Mouse (Mus musculus): Measurements from ENCODE around the gene Mcm3ap.

Mcm3ap gene

DNA sequence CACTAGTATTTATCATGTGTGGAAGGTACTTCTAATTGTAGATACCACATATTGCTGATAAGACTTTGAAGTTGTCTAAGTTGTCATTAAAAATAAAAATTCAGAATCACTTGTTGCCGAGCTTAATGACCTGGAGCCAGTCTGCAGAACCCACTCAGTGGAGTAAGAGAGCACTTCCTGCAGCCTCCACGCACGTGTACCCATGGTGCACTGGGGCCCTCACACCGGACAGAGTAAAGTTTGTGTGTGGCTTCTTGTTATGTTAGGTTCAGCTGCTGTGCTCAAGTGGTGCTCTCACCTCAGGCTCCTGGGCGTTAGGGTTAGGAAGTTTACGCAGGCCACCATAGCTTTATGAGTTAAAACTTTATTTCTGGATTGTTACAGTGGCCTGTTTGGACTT, 26.8 kb downstream of the Mcm3ap start:
- DNase-seq (ENCODE audit: low read depth, low spot score): no peak

GRCm38 (mm10) chr10:76496366-76496765, 27.6 kb downstream of the Mcm3ap start:
- DNase-seq (ENCODE audit: low read depth, low spot score): no peak

GRCm38 (mm10) chr10:76497522-76497921, 28.8 kb downstream of the Mcm3ap start:
- no peak for DNase-seq (ENCODE audit: low read depth, low spot score)

DNA sequence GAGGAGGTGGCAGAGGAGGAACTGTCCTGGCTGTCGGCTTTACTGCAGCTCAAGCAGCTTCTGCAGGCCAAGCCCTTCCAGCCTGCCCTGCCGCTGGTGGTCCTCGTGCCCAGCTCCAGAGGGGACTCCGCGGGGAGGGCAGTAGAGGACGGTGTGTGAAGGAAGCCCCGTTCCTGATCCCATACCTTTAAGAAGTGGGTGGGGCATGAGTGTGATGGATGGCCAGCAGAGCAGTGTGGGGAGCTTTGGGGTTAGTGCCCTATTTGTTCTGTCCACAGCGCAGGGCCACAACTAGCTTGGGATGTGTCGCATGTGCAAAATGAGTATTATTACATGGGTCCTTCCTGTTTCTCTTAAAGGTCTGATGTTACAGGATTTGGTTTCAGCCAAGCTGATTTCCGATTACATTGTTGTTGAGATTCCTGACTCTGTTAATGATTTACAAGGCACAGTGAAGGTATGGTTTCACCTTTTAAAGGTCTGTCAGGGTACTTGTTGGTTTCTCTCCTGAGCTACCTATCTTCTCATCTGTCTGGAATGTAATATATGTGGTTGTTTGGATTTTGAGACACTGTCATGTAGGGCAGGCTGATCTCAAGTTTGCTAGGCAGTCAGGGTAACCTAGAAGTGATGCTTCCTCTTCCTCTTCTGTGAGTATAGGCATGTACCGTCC, 35.7 kb downstream of the Mcm3ap start:
- DNase-seq (ENCODE audit: low read depth, low spot score): no peak

- DNase-seq (ENCODE audit: low read depth, low spot score): no peak
These were observed 37.1 kb downstream of the Mcm3ap start for GRCm38 (mm10) chr10:76505865-76506264.

- DNase-seq (ENCODE audit: low read depth, low spot score): peak; percentile 54
These were observed 44.3 kb downstream of the Mcm3ap start for GRCm38 (mm10) chr10:76512965-76513583.

- no peak for DNase-seq (ENCODE audit: low read depth, low spot score)
These were observed 62.2 kb downstream of the Mcm3ap start for GRCm38 (mm10) chr10:76530922-76531321.

DNA sequence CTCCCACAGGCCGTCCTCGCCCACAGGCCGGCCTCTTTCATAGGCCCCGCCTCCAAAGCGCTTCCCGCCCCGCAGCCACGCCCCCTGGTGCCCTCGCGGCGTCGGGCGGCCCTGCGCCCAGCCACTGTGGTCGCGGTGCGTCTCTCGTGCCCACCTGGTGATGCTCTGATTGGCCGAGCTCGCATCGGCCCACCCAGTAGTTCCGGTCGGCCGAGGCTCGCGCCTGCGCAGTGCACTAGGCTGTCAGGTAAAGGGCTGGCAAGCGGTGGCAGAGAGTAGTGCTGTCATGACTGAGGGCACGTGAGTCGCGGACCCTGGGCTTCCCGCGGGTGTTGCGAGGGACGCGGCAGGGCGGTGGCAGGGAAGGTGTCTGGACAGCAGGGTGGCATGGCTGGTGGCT, 62.6 kb downstream of the Mcm3ap start, which contains the start of gene Lss:
TSS of gene Lss (plus strand) at position 214 of the 400 bp plus-strand sequence.
- peak; percentile 97 for DNase-seq (ENCODE audit: low read depth, low spot score)

DNA sequence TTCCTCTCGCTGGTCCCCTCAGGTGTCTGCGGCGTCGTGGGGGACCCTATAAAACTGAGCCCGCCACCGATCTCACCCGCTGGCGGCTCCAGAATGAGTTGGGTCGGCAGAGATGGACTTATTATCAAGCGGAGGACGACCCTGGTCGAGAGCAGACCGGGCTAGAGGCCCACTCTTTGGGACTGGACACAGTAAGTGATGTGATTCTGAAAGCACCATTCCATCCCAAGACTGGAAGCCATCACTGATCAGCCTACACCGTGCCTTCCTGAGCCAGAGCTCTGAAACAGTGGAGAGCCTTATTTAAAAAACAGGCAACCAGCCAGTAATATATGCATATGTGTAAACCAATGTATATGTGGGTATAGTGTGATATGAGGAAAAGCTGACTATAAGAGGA, 63.1 kb downstream of the Mcm3ap start:
- no peak for DNase-seq (ENCODE audit: low read depth, low spot score)

DNA sequence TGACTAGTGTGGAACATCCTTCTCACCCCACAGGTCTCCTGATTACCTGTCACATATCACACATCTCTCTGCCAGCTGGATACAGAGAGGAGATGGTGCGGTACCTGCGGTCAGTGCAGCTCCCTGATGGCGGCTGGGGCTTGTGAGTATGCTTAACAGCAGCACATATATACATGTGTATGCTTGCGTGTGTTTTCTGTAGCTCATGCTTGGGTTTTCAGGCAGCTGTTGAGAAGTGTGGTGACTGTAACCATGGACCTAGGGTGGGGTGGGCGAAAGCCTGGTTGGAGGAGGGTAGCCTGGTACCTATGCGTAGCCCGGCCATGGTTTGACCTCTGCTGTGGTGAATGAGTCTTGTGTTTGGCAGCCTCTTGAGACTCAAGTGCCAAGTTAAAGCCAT, 66.8 kb downstream of the Mcm3ap start:
- DNase-seq (ENCODE audit: low read depth, low spot score): no peak

DNA sequence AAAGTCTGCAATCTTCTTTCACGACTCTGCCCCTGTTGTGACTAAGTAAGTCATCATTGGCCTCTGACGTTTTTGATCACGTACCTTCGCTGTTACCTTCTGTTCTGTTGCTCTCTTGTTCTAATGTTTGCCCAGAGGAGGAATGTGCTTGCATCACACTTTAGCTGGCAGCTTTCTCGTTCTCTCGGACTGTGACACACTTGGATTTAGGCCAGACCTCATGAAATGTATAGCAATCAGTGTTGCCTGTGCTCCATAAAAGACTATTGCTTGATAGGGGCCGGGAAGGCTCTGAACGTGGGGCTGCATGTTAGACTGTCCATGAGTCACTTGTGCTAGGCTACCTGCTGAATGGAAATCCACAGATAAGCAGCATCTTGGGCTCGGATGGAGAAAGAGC, 68.9 kb downstream of the Mcm3ap start:
- DNase-seq (ENCODE audit: low read depth, low spot score): no peak

DNA sequence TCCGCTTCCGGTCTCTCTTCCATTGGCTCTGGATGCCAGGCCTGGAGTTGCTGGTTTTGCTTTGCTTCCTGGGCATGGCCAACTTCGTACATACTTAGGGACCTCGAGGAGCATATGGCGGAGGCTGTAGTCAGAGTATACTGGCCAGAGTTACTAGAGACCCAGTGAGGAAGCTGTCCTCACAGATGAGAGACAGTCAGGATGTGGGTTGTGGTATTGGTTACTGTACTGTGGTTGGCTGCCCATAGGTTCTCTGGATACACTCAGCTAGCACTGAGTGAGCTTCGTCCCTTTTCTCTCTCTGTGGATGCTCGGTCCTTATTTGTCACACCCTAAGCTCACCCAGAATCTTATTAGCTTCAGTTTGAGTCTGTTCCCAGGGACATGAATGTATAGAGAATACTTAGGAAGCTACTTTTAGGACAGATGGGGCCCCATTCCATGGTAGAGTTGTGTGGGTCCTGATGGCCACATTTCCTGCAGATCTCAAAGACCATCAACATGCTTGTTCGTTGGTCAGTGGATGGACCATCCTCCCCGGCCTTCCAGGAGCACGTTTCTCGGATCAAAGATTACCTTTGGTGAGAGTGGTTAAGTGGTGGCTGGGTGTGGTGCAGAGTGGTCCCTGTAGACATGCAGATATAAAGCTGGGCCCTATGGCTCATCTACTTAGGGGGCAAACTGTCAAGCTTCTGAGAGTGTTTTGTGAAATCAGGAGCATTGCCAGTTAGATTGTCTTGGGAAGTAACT, 72.8 kb downstream of the Mcm3ap start:
- no peak for DNase-seq (ENCODE audit: low read depth, low spot score)

DNA sequence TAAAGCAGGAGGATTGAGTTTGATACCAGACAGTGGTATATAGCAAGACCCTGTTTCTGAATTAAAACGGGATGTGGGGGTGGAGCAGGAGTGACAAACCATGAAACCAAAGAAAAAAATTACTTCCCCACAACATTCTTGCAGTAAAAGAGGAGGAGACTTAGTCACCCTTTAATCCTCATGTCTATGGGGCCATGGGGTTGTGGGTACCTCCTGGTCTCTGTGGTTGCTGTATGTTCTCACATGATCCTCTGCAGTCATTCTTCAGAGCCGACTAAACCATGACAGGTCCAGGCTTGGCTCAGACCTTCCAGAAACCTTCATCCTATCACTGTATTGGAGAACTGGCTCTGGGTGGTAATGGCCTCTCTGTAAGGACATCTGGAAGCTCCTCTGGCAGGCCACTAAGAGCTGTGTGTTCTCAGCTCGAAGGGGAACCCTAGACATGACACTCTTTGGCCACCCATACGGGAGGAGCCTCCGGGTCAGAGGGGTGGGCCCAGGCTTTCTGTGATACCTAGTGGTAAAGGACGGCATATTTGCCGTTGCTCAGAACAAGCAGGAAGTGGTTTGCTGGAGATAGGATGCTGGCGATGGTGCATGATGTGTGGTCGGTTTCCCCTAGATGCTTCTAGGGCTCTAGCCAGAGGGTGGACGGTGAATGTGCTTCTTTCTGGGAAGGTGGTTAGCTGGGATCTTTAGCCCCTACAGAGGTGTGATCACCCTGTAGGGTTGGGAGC, 74.1 kb downstream of the Mcm3ap start:
- no peak for DNase-seq (ENCODE audit: low read depth, low spot score)

DNA sequence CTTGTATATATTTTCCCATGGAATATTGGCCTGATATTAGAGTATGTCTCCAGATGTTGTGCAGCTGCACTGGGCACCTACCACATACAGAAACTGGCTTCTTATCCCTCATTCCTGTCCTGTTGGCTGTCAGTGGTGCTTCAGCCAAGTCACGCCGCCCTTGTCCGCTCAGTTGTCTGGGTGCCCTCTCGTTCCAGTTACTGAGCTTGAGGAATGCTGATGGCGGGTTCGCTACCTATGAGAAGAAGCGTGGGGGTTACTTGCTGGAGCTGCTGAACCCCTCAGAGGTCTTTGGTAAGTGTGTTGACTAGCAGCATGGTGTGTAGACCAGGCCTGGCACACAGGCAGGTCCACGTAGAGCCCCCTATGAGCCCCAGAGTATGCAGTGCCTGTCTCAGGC, 77.8 kb downstream of the Mcm3ap start:
- DNase-seq (ENCODE audit: low read depth, low spot score): no peak

DNA sequence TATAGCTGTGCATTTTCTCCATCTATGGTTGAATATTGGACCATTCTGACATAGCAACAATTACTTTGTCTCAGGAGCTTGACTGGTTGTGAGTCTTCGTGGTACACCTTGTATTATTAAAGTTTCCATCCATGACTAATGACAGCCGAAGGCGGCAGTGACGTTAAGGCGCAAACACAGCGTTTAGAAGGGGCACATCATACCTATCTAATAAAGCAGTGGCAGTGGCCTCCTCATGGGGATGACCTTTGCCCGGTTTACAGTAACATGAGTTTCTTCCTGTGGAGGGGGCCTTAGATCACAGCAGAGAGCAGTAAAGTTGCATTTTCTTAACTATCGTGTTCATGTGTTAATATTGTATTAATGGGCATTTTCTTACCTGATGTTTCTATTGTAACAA, 79.5 kb downstream of the Mcm3ap start:
- DNase-seq (ENCODE audit: low read depth, low spot score): no peak

DNA sequence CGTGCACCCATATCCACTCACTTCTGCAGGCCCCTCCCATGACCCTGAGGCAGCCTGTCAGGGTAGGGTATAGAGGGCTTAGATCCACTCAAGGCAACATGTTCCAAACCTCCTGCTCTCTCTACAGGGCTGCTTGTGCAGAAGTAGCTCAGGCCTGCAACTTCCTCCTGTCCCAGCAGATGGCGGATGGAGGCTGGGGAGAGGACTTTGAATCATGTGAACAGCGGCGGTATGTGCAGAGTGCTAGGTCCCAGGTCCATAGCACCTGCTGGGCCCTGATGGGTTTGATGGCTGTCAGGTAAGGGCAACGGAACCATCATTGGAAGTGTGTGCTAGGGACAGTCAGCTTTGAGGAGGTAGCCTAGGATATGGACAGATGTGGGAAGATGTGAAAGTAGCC, 81.7 kb downstream of the Mcm3ap start:
- no peak for DNase-seq (ENCODE audit: low read depth, low spot score)

DNA sequence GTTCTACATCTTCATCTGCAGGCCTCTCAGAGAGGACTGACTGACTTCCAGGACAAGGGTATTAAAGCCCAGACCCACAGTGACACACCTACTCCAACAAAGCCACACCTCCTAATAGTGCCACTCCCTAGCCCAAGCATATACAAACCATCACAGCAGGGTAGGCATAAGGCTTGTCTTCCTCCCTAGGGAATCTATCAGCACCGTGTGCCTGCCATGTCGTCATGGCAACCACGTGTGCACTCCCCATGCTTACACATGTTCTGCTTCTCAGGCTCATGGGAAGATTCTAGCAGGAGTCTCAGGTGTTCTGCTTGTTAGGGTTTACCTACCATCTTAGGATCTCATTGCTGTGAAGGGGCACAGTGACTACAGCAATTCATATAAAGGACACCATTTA, 82.8 kb downstream of the Mcm3ap start:
- no peak for DNase-seq (ENCODE audit: low read depth, low spot score)

DNA sequence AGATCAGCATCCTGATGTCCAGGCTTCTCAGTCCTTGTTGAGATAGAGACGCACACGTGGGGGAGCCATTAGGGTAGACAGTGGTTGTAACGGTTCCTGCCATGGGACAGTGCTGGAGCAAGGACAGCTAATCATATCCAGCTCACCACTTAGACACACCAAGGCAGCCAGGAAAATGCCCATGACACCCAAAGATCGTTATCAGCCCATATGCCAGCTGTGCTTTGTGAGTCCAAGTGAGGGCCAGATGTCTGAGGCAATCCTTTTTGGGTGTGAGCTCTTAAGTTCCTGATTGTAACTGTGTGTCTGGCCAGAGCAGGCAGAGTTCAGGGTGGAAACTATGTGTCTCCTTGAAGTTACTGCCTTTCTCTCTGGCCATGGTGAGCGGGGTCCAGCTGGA, 85.3 kb downstream of the Mcm3ap start:
- DNase-seq (ENCODE audit: low read depth, low spot score): no peak

GRCm38 (mm10) chr10:76561972-76562371, 93.2 kb downstream of the Mcm3ap start, which contains the start of gene Spatc1l:
Spatc1l (plus strand) TSS chr10:76562272.
- no peak for DNase-seq (ENCODE audit: low read depth, low spot score)

Measured in skeletal muscle tissue, adult 2 months (tissue).